Mouse (Mus musculus): ENCODE measurements around the gene Gata5. TPM values are rescaled to one million over a fixed set of nuclear protein-coding genes. Genes with fewer than 3 reads are reported as not detected.

Gata5 gene
- polyA plus RNA-seq, 1 experiment from 2014 or later: not detected

DNA sequence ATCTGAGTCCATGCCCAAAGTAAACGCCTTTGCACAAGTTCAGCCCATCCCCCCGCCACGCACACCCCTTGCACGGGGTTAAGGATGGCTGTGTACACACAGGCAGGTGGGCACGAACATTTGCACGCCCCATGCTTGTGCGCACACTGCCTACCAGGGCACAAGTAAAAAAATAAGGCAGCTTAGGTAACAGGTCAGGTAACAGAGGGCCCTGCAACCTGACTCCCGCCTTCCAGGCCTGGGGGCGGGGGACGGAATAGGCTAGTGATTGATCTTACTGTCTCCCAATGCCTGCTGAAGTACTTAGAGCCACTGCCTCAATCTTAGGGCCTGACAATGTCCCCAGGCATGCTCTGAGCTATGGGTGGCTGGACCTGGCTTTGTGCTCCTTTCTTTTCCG lies 45.5 kb downstream of the Gata5 start:
- no peaks in the 10 kb centered on the region for H3K9me3 ChIP-seq (ENCODE audit: control insufficient read depth, low read length)

DNA sequence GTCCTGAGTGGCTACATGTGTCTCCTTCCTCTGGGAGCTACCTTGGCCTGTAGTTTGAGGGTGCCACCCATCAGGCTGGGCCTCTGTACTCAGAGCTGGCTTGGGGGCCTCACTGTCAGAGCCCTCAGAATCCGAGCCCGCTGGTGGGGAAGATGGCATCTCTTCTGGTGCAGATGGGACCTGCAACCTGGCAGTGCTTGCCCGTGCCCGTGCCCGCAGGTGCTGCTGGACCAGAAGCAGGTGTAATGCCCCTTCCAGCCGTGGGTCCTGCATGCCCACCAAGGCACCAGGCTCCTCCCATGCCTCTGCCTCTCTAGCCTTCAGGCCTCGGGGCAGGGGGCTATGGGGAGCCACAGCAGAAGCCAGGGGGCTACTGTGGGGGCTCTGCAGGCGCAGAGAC lies 55.2 kb downstream of the Gata5 start:
- WGBS: 82% methylated on average over 8 of the region's 8 CpGs

More for the DNA sequence above, 45.5 kb downstream of the Gata5 start:
- Histone ChIP-seq H3K27ac (ENCODE audit: low read depth, low read length) (no peak overlapping the region), H3K9ac (ENCODE audit: low read depth, low read length) (no peak overlapping the region), H3K27me3 (replicated peaks; ENCODE audit: control insufficient read depth, insufficient read depth, low read length) (no peaks in the 10 kb centered on the region), H3K4me1 (ENCODE audit: control insufficient read depth, insufficient read depth, low read depth, low read length) (no peaks in the 10 kb centered on the region), H3K4me2 (ENCODE audit: low read length) (no peak overlapping the region), H3K4me3 (ENCODE audit: low read length) (no peak overlapping the region), H3K36me3 (ENCODE audit: control insufficient read depth, insufficient read depth, low read length) (no peaks in the 10 kb centered on the region)
- WGBS: 63% methylated on average over 11 of the region's 11 CpGs
- no peak for ATAC-seq

DNA sequence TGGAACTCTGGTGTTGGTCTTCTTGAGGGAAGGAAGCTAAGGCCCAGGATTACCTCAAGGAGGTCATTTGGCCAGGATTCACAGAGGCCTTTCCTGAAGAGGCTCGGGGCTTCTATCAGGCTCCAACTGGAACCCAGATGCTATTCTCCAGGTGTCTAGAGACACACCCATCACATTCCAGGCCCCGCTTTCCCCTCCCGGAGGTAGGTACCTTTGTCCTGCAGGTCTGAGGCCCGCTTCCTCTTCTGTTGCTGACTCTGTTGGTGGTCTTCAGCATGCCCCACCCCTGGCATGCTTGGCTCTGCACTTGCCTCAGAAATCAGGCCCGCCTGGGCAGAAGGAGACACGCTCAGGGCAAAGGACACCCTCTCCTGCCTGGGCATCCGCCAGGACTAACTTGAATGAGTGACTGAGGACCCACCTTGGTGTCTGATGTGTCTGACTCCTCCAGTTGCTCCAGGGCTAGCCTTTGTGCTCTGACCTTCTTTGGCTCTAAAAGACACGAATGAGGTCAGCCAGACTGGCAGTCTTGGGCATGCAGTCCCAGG lies 56.7 kb downstream of the Gata5 start:
- Histone ChIP-seq H3K4me2 (ENCODE audit: low read length) (no peak overlapping the region), H3K9ac (ENCODE audit: low read depth, low read length) (no peak overlapping the region), H3K4me1 (ENCODE audit: control insufficient read depth, insufficient read depth, low read depth, low read length) (no peaks in the 10 kb centered on the region; the same call in none of the 2 replicates), H3K27ac (ENCODE audit: low read depth, low read length) (no peak overlapping the region), H3K4me3 (ENCODE audit: low read length) (no peak overlapping the region), H3K36me3 (ENCODE audit: control insufficient read depth, insufficient read depth, low read length) (no peaks in the 10 kb centered on the region), H3K9me3 (ENCODE audit: control insufficient read depth, low read length) (no peaks in the 10 kb centered on the region), H3K27me3 (replicated peaks; ENCODE audit: control insufficient read depth, insufficient read depth, low read length) (no peaks in the 10 kb centered on the region; the same call in 1 of the 2 replicates)
- ATAC-seq: no peak
- WGBS: 69% methylated on average over 8 of the region's 8 CpGs

More for the DNA sequence above, 55.2 kb downstream of the Gata5 start:
- Histone ChIP-seq H3K27ac (ENCODE audit: low read depth, low read length) (no peak overlapping the region), H3K4me3 (ENCODE audit: low read length) (no peak overlapping the region), H3K4me2 (ENCODE audit: low read length) (no peak overlapping the region), H3K36me3 (ENCODE audit: control insufficient read depth, insufficient read depth, low read length) (no peaks in the 10 kb centered on the region), H3K4me1 (ENCODE audit: control insufficient read depth, insufficient read depth, low read depth, low read length) (no peaks in the 10 kb centered on the region), H3K27me3 (replicated peaks; ENCODE audit: control insufficient read depth, insufficient read depth, low read length) (no peaks in the 10 kb centered on the region; the same call in 1 of the 2 replicates), H3K9ac (ENCODE audit: low read depth, low read length) (no peak overlapping the region), H3K9me3 (ENCODE audit: control insufficient read depth, low read length) (no peaks in the 10 kb centered on the region)
- no peak for ATAC-seq

DNA sequence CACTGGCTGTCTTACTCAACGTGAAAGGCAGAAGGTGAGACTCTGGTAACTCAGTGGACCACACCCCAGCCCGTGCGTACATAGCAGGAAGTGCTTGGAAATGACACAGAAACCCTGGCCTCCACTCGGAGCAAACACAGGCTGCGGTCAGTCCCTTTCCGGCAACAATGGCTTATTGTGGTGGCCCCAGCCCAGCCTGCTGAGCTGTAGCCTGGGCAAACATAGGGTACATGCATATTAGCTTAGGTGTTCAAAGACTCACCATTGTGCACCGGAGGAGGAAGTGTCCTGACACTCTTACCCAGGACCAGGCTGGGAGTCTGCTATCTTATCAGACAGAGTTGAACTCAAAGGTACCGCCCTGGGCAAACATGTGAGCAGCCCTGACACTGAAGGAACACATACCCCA lies 57.6 kb downstream of the Gata5 start:
- Histone ChIP-seq H3K4me1 (ENCODE audit: control insufficient read depth, insufficient read depth, low read depth, low read length) (peaks cover 9% of the 10 kb centered on the region), H3K27ac (ENCODE audit: low read depth, low read length) (no peak overlapping the region), H3K9me3 (ENCODE audit: control insufficient read depth, low read length) (no peaks in the 10 kb centered on the region), H3K9ac (ENCODE audit: low read depth, low read length) (no peak overlapping the region), H3K4me3 (ENCODE audit: low read length) (no peak overlapping the region), H3K36me3 (ENCODE audit: control insufficient read depth, insufficient read depth, low read length) (no peaks in the 10 kb centered on the region), H3K27me3 (replicated peaks; ENCODE audit: control insufficient read depth, insufficient read depth, low read length) (no peaks in the 10 kb centered on the region; the same call in 1 of the 2 replicates), H3K4me2 (ENCODE audit: low read length) (no peak overlapping the region)
- 74% methylated on average over 8 of the region's 8 CpGs for WGBS
- no peak for ATAC-seq

DNA sequence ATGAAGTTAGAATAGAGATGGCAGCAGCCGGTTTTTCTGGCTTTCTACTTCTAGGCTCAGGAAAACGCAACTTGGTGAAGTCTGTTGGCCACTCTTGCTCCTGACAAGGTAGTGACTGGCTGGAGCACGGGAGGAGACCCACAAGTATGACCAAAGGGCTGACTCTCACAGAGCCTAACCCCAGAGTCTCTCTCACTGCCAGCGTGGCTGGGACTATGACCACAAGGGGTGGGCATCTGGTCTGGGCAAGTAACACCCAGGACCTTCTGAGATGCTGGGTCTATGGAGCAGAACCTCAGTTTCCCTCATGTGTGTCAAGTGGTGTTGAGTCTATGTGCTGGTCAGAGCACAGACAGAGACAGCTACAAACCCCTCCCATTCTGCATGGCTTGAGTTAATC lies 58.1 kb downstream of the Gata5 start:
- Histone ChIP-seq H3K4me3 (ENCODE audit: low read length) (no peak overlapping the region), H3K4me1 (ENCODE audit: control insufficient read depth, insufficient read depth, low read depth, low read length) (peaks cover 14% of the 10 kb centered on the region), H3K4me2 (ENCODE audit: low read length) (no peak overlapping the region), H3K27me3 (replicated peaks; ENCODE audit: control insufficient read depth, insufficient read depth, low read length) (no peaks in the 10 kb centered on the region; the same call in 1 of the 2 replicates), H3K9me3 (ENCODE audit: control insufficient read depth, low read length) (no peaks in the 10 kb centered on the region), H3K9ac (ENCODE audit: low read depth, low read length) (no peak overlapping the region), H3K36me3 (ENCODE audit: control insufficient read depth, insufficient read depth, low read length) (no peaks in the 10 kb centered on the region), H3K27ac (ENCODE audit: low read depth, low read length) (no peak overlapping the region)
- WGBS: 64% methylated on average over 4 of the region's 4 CpGs
- ATAC-seq: no peak

DNA sequence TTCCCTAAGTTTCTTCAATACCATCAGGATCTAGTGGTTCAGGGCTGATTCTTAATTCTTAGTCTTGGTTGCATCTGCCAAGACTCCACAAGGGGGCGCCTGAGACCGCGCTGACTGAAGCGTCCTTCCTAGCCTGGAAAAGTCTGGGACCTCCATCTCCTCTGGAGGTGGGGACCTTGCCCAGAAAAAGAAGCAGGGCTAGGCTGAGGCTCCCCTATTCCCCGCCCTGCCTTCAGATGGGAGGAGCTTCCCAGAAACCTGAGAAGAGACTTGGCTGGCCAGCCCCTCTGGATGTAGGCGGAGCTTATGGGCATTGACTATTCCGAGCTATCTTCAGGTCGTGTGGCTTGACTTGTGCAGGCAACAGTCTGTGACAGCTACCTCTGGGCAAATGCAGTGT lies 58.7 kb downstream of the Gata5 start:
- no peak for ATAC-seq

More for the DNA sequence above, 58.7 kb downstream of the Gata5 start:
- peaks cover 16% of the 10 kb centered on the region for H3K4me1 ChIP-seq (ENCODE audit: control insufficient read depth, insufficient read depth, low read depth, low read length)
- H3K27me3 ChIP-seq (replicated peaks; ENCODE audit: control insufficient read depth, insufficient read depth, low read length): no peaks in the 10 kb centered on the region; the same call in 1 of the 2 replicates
- no peaks in the 10 kb centered on the region for H3K36me3 ChIP-seq (ENCODE audit: control insufficient read depth, insufficient read depth, low read length)
- H3K4me2 ChIP-seq (ENCODE audit: low read length): peak overlapping the region; percentile 37
- no peak overlapping the region for H3K9ac ChIP-seq (ENCODE audit: low read depth, low read length)
- no peak overlapping the region for H3K27ac ChIP-seq (ENCODE audit: low read depth, low read length)
- under 1% methylated on average over 8 of the region's 8 CpGs for WGBS
- H3K4me3 ChIP-seq (ENCODE audit: low read length): no peak overlapping the region
- H3K9me3 ChIP-seq (ENCODE audit: control insufficient read depth, low read length): no peaks in the 10 kb centered on the region

Other genes with a start within 250 kb of the Gata5 start
- 2.1 and 2.7 TPM in 2 replicates for gene Hrh3, start 230.2 kb downstream of the Gata5 start, polyA plus RNA-seq (2015; fragmentation: Nextera tagmentation; extraction: Ambion mirVana)
- gene Osbpl2, start 215.4 kb downstream of the Gata5 start, polyA plus RNA-seq (2015; fragmentation: Nextera tagmentation; extraction: Ambion mirVana): 70.5 and 72.8 TPM in 2 replicates
- gene Adrm1, start 163.2 kb downstream of the Gata5 start, polyA plus RNA-seq (2015; fragmentation: Nextera tagmentation; extraction: Ambion mirVana): 193 and 201 TPM in 2 replicates
- gene Lama5, start 108.8 kb downstream of the Gata5 start, polyA plus RNA-seq (2015; fragmentation: Nextera tagmentation; extraction: Ambion mirVana): 2.2 and 3.5 TPM in 2 replicates
- 271 and 282 TPM in 2 replicates for gene Rps21, start 77.3 kb downstream of the Gata5 start, polyA plus RNA-seq (2015; fragmentation: Nextera tagmentation; extraction: Ambion mirVana)
- gene Cables2, start 61.2 kb downstream of the Gata5 start, polyA plus RNA-seq (2015; fragmentation: Nextera tagmentation; extraction: Ambion mirVana): 11.1 and 22.2 TPM in 2 replicates
- gene Rbbp8nl, start 44.8 kb downstream of the Gata5 start, polyA plus RNA-seq (2015; fragmentation: Nextera tagmentation; extraction: Ambion mirVana): not detected in 2 replicates
- gene Slco4a1, start 121.5 kb upstream of the Gata5 start, polyA plus RNA-seq (2015; fragmentation: Nextera tagmentation; extraction: Ambion mirVana): 2.7 and 3.0 TPM in 2 replicates
- 3.6 and 4.1 TPM in 2 replicates for gene Ntsr1, start 165.3 kb upstream of the Gata5 start, polyA plus RNA-seq (2015; fragmentation: Nextera tagmentation; extraction: Ambion mirVana)
- 36.8 and 38.1 TPM in 2 replicates for gene Mrgbp, start 246.6 kb upstream of the Gata5 start, polyA plus RNA-seq (2015; fragmentation: Nextera tagmentation; extraction: Ambion mirVana)

Measured in hindbrain, embryonic 16.5 days (tissue).